Mouse (Mus musculus): ENCODE measurements at regions not wholly inside any gene's neighbourhood (a gene's known extent, or its start where the extent isn't known, plus 50 kb on each side); places are given as distances from the start of the nearest gene placed in this dataset.

DNA sequence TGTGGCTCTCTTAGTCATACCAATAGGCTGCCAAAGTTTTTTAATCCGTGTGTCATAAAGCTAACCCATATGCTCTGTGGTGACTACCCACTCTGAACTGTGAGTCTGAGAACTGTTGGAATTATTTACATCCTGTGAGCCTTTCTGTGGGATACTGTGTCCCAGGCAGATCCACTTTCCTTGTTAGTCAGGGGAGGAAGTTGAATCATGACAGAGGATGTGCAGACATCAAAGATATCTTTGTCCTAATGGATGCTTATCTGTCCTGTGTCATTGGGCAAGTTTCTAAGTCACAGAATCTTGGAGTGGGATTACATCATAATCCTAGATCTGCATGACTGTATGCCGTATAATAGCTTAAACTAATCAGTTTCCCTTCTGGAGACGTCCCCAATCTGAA is 254.4 kb upstream of the Zfp703 start:
- no peak for TF ChIP-seq CTCF (IDR thresholded peaks at IDR 0.05; ENCODE audit: borderline replicate concordance, insufficient read depth, low read depth, low read length)
- TF ChIP-seq POLR2A (IDR thresholded peaks at IDR 0.05; ENCODE audit: borderline replicate concordance, insufficient read depth, low read length) = no peak

Data from cerebellum, adult 2 months (tissue).